Mouse (Mus musculus) erythroblast, embryonic 14.5 days (primary cell): ENCODE data around the gene Gm9008.
"Not testable (repeated sequence)": the region's sequence is repeated elsewhere in the genome, so short reads cannot be mapped to it uniquely, and the experiment has no call there.

Experiments used
- GATA1 ChIP-seq: IDR thresholded peaks from 2 replicates; pipeline ENCODE4 v1.6.1; 2012; ENCODE audit warnings: low read length, inconsistent platforms, mixed read lengths
- TAL1 ChIP-seq: IDR thresholded peaks from 3 replicates; pipeline ENCODE4 v1.6.1; 2012; ENCODE audit warnings: low read length, inconsistent platforms, mixed read lengths

DNA sequence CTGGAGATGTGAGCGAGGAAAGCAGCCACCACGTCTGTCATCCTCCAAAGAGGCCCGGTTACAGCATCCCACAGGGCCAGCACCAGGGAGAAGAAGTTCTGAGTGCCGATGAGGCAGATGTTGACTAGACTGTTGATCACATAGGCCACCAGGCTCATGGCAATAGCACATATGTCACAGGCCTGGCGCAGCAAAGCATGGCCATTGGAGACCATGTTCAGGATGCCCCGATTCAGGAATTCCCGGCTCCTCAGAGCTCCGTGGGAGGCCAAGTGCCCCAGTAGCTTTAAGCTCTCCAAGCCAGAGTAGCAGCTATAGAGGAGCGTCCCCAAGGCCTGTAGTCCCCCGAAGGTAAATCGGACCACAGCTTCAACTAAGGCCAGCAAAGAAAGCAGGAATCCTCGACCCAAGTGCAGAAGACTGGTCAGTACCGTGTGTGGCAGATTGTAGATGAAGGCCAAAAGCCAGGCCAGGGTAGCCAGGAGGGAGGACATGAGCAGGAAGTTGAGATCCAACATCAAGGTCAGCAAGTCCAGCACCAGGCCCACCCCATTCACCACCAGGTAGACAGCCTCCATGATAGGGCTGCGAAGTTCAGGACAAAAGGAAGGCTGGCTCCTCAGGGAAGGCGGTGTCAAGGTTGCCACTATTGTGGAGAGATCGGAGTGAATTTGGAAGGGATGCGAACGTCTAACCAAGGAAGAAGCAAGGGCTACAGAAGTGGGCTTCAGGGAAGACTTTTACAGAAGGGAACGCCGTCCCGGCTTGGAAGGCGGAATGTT, at the start of gene Gm9008:
- TF ChIP-seq GATA1, TAL1: not testable (repeated sequence)
